Mouse (Mus musculus) hindbrain, embryonic 13.5 days (tissue): ENCODE measurements at regions not wholly inside any gene's neighbourhood (a gene's known extent, or its start where the extent isn't known, plus 50 kb on each side); places are given as distances from the start of the nearest gene placed in this dataset.
"Not testable (repeated sequence)": the region's sequence is repeated elsewhere in the genome, so short reads cannot be mapped to it uniquely, and the experiment has no call there.

Source experiments
- ATAC-seq: fragments of 200-750 bp; cut with Nextera tagmentation; 2 replicates; pipeline ENCODE4 v1.8.0; 2017; ENCODE audit warnings: moderate TSS enrichment; ENCODE audit not compliant: low FRiP score
- H3K27ac ChIP-seq: fragments of 300-500 bp; sonication (generic); 2 replicates; pipeline ENCODE4 v1.5.1; 2015; ENCODE audit warnings: inconsistent platforms, mild to moderate bottlenecking, moderate library complexity
- H3K27me3 ChIP-seq: fragments of 300-500 bp; sonication (generic); 2 replicates; pipeline ENCODE4 v1.6.1; 2015; ENCODE audit warnings: mild to moderate bottlenecking, inconsistent platforms
- H3K36me3 ChIP-seq: fragments of 300-500 bp; sonication (generic); 2 replicates; pipeline ENCODE4 v1.6.1; 2015; ENCODE audit warnings: mild to moderate bottlenecking, inconsistent platforms
- H3K4me1 ChIP-seq: fragments of 300-500 bp; sonication (generic); replicated peaks from 2 replicates; pipeline ENCODE4 v1.6.1; 2015; ENCODE audit warnings: inconsistent platforms
- H3K4me2 ChIP-seq: fragments of 300-500 bp; sonication (generic); 2 replicates; pipeline ENCODE4 v1.6.1; 2015; ENCODE audit warnings: inconsistent platforms, mild to moderate bottlenecking, moderate library complexity
- H3K4me3 ChIP-seq: fragments of 300-500 bp; sonication (generic); 2 replicates; pipeline ENCODE4 v1.5.1; 2015; ENCODE audit warnings: mild to moderate bottlenecking, inconsistent platforms
- H3K9ac ChIP-seq: fragments of 300-500 bp; sonication (generic); 2 replicates; pipeline ENCODE4 v1.6.1; 2015; ENCODE audit warnings: mild to moderate bottlenecking, inconsistent platforms
- H3K9me3 ChIP-seq: fragments of 300-500 bp; sonication (generic); 2 replicates; pipeline ENCODE4 v1.6.1; 2016; ENCODE audit warnings: inconsistent platforms
- WGBS: fragments of 180-500 bp; shearing (Covaris S2); methylation state at CpG from one replicate; pipeline ENCODE4 v1.1.7; 2015; 5-methylcytosine and 5-hydroxymethylcytosine counted together

DNA sequence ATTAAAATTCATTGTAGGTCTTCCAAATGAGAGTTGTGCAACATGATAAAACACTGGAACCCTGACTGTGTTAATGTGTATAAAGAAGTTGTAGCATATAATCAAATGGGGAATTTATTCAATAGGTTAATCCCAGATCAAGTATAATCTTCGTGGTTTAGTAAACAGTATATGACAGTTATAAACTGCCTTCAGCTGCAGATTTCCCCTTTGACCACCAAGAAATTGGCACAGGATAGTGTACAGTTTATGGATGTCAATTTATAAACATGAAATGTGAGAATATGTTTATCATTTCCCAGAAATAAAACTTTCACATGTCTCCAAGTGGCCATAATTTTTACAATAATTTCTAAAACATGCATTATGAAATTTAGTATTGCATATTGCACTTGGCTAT is 615.3 kb upstream of the Adamts5 start:
- Histone ChIP-seq H3K36me3 (no peaks in the 10 kb centered on the region), H3K4me2 (no peak overlapping the region), H3K4me3 (no peak overlapping the region), H3K9me3 (no peaks in the 10 kb centered on the region), H3K9ac (no peak overlapping the region), H3K27me3 (no peaks in the 10 kb centered on the region), H3K4me1 (no peaks in the 10 kb centered on the region), H3K27ac (no peak overlapping the region)
- ATAC-seq, result no peak
- 51% methylated on average over 1 of the region's 1 CpGs for WGBS

- H3K27me3 ChIP-seq, result no peaks in the 10 kb centered on the region
- no peak for ATAC-seq
These were observed 614.5 kb upstream of the Adamts5 start for GRCm38 (mm10) chr16:86516144-86516543.

GRCm38 (mm10) chr16:86501074-86501952 is 599.7 kb upstream of the Adamts5 start:
- no peaks in the 10 kb centered on the region for H3K27me3 ChIP-seq
- H3K4me2 ChIP-seq, result no peak overlapping the region
- H3K9ac ChIP-seq, result no peak overlapping the region
- H3K36me3 ChIP-seq, result no peaks in the 10 kb centered on the region
- 71% methylated on average over 3 of the region's 3 CpGs for WGBS
- no peak overlapping the region for H3K4me3 ChIP-seq
- H3K4me1 ChIP-seq, result no peaks in the 10 kb centered on the region
- no peak overlapping the region for H3K27ac ChIP-seq
- ATAC-seq, result no peak
- no peaks in the 10 kb centered on the region for H3K9me3 ChIP-seq

More at GRCm38 (mm10) chr16:86516144-86516543, 614.5 kb upstream of the Adamts5 start:
- Histone ChIP-seq H3K4me3 (no peak overlapping the region), H3K9ac (no peak overlapping the region), H3K36me3 (no peaks in the 10 kb centered on the region), H3K4me2 (no peak overlapping the region), H3K4me1 (no peaks in the 10 kb centered on the region), H3K27ac (no peak overlapping the region), H3K9me3 (no peaks in the 10 kb centered on the region)
- WGBS, result 45% methylated on average over 3 of the region's 3 CpGs

DNA sequence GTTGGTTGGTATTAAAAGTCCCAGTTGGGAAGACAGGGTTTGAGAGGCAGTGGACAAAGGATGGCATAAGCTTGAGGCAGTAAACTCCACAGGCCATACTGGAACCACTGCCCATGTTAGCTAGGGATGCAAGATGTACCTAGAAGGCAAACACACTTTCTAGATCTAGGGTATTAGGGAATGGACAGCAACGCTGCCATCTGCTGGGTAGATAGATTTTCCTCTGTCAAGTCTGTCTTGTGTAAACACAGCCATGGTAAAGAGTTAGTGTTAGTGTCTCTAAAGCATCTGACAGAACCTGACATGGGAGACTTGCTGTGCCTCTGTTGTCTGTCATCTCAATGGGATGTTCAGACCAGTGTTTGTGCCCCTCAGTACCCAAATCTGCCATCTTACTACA is 573.5 kb upstream of the Adamts5 start:
- no peaks in the 10 kb centered on the region for H3K36me3 ChIP-seq
- no peaks in the 10 kb centered on the region for H3K9me3 ChIP-seq
- 72% methylated on average over 1 of the region's 1 CpGs for WGBS
- no peak overlapping the region for H3K27ac ChIP-seq
- no peak for ATAC-seq
- H3K9ac ChIP-seq, result no peak overlapping the region
- no peak overlapping the region for H3K4me2 ChIP-seq
- no peak overlapping the region for H3K4me3 ChIP-seq
- H3K4me1 ChIP-seq, result no peaks in the 10 kb centered on the region
- no peaks in the 10 kb centered on the region for H3K27me3 ChIP-seq

DNA sequence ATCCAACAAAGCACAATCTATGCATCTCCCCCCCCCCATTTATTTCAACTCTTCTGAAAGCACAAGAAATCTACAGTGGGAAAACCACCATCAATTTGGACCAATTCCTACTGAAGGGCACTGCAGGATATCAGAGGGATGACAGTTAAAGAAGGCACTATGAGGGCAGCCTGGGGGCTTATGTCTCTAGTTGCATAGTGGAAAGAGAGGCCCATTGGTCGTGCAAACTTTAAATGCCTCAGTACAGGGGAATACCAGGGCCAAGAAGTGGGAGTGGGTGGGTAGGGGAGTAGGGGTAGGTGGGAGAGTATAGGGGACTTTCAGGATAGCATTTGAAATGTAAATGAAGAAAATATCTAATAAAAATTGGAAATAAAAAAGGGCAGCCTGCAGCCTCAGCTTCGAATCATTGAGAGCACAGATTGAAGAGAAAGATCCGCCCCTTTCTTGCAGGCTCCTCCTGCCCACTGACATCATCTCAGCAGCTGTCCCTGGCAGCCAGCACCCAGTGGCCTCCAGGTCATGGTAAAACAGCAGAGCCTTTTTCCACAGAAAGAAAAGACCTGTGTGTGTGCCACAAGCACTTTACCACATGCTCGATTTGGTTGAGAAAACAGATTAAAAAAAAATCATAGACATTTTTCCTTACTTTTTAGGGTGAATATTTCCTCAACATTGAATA is 571.6 kb upstream of the Adamts5 start:
- ATAC-seq, result no peak
- Histone ChIP-seq H3K9me3 (no peaks in the 10 kb centered on the region), H3K36me3 (no peaks in the 10 kb centered on the region), H3K27ac (no peak overlapping the region), H3K9ac (no peak overlapping the region), H3K27me3 (no peaks in the 10 kb centered on the region), H3K4me3 (no peak overlapping the region), H3K4me2 (no peak overlapping the region), H3K4me1 (no peaks in the 10 kb centered on the region)
- WGBS, result 48% methylated on average over 4 of the region's 4 CpGs

GRCm38 (mm10) chr16:86461073-86461472 is 559.4 kb upstream of the Adamts5 start:
- Histone ChIP-seq H3K9ac (no peak overlapping the region), H3K27ac (no peak overlapping the region), H3K36me3 (no peaks in the 10 kb centered on the region), H3K9me3 (no peaks in the 10 kb centered on the region), H3K27me3 (no peaks in the 10 kb centered on the region), H3K4me1 (no peaks in the 10 kb centered on the region), H3K4me2 (no peak overlapping the region), H3K4me3 (no peak overlapping the region)
- 89% methylated on average over 9 of the region's 9 CpGs for WGBS
- no peak for ATAC-seq

DNA sequence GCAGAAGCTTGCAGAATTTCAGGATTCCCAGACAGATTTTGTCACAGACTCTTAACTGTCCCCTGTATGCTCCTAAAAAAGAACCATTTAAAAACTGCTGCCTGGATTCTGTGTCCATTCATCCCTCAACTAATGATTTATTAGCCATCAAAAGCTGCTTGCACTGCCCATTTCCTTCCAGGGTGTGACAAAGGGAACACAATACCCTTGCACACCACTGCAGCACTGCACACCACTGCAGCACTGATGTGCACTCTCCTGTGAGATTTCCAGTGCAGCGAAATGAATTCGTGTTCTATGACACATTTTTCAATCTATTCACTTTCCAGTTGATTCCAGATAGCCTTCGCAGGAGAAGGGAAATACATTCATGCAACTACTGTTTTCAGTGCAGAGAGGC is 555.0 kb upstream of the Adamts5 start:
- no peak for ATAC-seq
- no peak overlapping the region for H3K4me2 ChIP-seq
- no peak overlapping the region for H3K27ac ChIP-seq
- H3K4me1 ChIP-seq, result no peaks in the 10 kb centered on the region
- H3K27me3 ChIP-seq, result no peaks in the 10 kb centered on the region
- no peak overlapping the region for H3K4me3 ChIP-seq
- no peak overlapping the region for H3K9ac ChIP-seq
- no peaks in the 10 kb centered on the region for H3K36me3 ChIP-seq
- 66% methylated on average over 3 of the region's 3 CpGs for WGBS
- no peaks in the 10 kb centered on the region for H3K9me3 ChIP-seq

DNA sequence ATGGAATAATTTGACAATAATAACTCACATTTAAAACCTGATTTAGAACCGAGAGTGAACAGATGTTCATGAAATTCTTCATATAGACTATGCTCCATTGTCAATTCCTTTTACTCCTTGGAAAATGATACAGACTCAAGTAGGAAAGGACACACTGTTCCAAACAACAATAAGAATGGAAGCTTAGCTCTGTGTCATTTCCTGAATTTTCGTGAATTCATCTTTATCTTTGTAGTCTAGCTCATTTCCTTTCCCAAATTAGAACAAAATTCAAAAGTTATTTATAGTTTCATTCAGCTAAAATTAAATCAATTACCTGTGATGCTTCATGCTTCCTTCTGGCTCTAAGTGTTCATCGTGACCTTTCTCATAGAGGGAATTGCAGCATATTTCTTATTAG is 553.2 kb upstream of the Adamts5 start:
- Histone ChIP-seq H3K4me2 (no peak overlapping the region), H3K27ac (no peak overlapping the region), H3K9ac (no peak overlapping the region), H3K4me3 (no peak overlapping the region), H3K27me3 (no peaks in the 10 kb centered on the region), H3K9me3 (no peaks in the 10 kb centered on the region), H3K36me3 (no peaks in the 10 kb centered on the region), H3K4me1 (no peaks in the 10 kb centered on the region)
- no peak for ATAC-seq
- 74% methylated on average over 3 of the region's 3 CpGs for WGBS

GRCm38 (mm10) chr16:86454031-86454430 is 552.4 kb upstream of the Adamts5 start:
- no peak overlapping the region for H3K4me3 ChIP-seq
- no peak overlapping the region for H3K27ac ChIP-seq
- no peaks in the 10 kb centered on the region for H3K36me3 ChIP-seq
- no peak overlapping the region for H3K9ac ChIP-seq
- H3K4me2 ChIP-seq, result no peak overlapping the region
- H3K27me3 ChIP-seq, result no peaks in the 10 kb centered on the region
- H3K4me1 ChIP-seq, result no peaks in the 10 kb centered on the region
- no peaks in the 10 kb centered on the region for H3K9me3 ChIP-seq
- no peak for ATAC-seq

DNA sequence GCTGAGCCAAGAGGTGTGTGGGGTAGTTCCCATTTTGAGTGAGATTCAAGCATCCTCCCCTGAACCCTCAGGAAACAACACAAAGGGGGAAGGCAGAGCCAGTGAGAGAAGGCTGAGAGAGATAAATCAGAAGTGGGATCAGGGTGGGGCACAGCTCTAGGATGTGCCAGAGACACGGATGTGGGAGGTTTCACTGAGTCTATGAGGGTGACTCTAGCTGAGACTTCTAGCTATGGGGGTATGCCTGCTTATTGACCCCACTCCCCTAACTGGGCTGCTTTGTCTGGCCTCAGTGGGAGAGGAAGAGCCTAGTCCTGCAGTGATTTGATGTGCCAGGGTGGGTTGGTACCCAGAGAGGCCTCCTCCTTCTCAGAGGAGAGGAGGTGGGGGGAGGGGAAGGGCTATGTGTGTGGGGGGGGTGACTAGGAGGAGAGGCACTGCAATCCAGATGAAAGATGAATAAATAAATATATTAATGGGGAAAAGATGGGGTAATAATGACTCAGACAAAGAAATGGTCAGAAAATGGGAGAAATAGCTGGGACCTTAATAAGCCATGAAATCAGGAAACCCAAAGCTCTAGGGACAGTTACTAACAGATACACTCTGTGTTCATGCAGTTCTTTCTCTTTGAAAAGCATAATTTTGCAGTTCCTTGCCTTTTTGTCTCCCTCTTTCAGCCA is 547.0 kb upstream of the Adamts5 start:
- no peaks in the 10 kb centered on the region for H3K36me3 ChIP-seq
- no peak overlapping the region for H3K4me3 ChIP-seq
- no peak overlapping the region for H3K9ac ChIP-seq
- WGBS, result 24% methylated on average over 1 of the region's 1 CpGs
- ATAC-seq, result no peak
- H3K9me3 ChIP-seq, result no peaks in the 10 kb centered on the region
- no peaks in the 10 kb centered on the region for H3K27me3 ChIP-seq
- no peak overlapping the region for H3K27ac ChIP-seq
- no peak overlapping the region for H3K4me2 ChIP-seq
- H3K4me1 ChIP-seq, result no peaks in the 10 kb centered on the region

GRCm38 (mm10) chr16:86419458-86419857 is 517.8 kb upstream of the Adamts5 start:
- not testable (repeated sequence) for H3K4me2 ChIP-seq, H3K9ac ChIP-seq, H3K36me3 ChIP-seq, ATAC-seq, H3K27ac ChIP-seq, H3K4me3 ChIP-seq, H3K9me3 ChIP-seq, H3K27me3 ChIP-seq, H3K4me1 ChIP-seq
- WGBS, result 16% methylated on average over 5 of the region's 5 CpGs

- Histone ChIP-seq H3K9ac (no peak overlapping the region), H3K4me3 (no peak overlapping the region), H3K4me1 (no peaks in the 10 kb centered on the region), H3K9me3 (no peaks in the 10 kb centered on the region), H3K27me3 (no peaks in the 10 kb centered on the region), H3K27ac (no peak overlapping the region), H3K4me2 (no peak overlapping the region), H3K36me3 (no peaks in the 10 kb centered on the region)
- no peak for ATAC-seq
- 87% methylated on average over 2 of the region's 2 CpGs for WGBS
These were observed 502.7 kb upstream of the Adamts5 start for GRCm38 (mm10) chr16:86404309-86404708.
